Mouse (Mus musculus): ENCODE data around the gene Banf2. TPM values are rescaled to one million over a fixed set of nuclear protein-coding genes. Genes with fewer than 3 reads are reported as not detected.

Banf2 gene
- total RNA-seq, 2 experiments from 2014 or later, result not detected

DNA sequence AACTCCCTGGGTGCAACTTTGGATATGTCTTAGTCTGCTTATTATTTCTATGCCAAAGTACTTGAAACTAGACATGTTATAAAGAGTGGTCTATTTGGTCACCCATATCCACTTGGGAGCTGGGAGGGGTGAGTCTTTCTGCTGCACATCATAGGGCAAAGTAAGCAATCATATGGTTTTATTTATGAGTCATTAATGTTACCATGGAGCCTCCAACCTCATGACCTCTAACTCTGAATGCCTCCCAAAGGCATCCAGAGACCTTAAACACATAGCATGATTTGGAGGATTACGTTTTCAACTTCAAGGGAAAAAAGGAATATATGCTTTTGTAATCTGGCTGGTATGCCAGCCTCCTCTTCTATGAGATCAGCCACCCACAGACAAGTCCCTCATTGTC, 61.9 kb downstream of the Banf2 start:
- no peak for DNase-seq (ENCODE audit: low spot score in 2 of 2)

DNA sequence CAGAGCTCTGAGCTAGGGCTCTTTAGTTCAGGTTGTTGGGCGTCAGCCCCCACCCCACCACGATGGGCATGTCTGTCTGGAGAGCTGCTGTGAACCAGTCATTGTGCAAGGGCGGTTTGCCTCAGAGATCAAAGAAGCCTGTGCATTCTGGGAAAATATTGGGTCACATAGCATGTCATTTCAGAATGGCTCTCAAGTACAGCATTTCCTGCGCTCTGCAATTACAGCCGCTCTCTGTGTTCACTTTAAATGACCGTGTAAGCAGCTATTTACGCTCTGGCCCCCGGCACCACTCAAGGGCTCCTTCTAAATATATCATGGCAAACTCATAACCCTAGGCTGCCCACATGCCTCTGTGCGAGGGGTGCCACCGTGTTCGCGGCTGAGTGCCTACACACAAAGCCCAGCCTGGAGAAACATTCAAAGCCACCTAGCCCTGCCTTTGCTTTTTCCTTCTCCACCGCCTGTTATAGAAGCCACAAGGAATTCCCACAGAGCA, 68.7 kb downstream of the Banf2 start:
- no peak for DNase-seq (ENCODE audit: low spot score in 2 of 2)

DNA sequence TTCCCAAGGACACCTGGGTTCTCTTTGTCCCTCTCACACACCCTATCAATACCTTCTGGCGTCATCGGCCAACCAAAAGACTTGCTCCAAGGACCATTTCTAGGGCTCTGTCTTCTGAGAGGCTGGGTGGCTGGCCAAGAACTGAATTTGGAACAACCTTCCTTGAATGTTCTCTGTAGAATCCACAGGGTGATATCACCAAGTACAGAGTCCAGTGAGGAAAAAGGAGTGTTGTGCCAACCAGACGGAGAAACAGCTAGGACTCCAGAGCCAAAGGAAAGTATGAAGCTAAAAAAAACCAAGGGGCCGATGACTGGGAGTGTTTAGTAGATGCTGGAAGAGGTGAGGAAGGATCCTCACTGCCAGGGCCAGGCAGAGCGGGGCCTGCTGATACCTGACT, 74.5 kb downstream of the Banf2 start:
- no peak for DNase-seq (ENCODE audit: low spot score in 2 of 2)

DNA sequence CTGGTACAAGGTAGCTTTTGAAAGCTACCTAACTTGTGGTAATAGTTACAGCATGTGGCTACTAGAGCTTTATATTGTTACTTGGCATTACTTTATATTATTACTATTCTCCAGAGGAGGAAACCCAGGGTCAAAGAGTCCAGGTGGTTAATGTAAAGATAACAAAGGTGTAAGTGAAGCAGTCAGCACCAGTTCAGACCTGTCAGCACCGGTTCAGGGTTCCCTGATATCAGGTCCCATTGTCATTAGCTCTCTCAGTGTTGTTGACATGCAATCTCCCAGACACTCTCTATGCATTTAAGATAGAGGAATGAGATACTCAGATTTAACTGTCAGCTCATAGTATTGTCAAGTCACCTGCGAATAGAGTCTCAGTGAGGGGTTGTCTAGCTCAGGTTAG, 75.0 kb downstream of the Banf2 start:
- no peak for DNase-seq (ENCODE audit: low spot score in 2 of 2)

DNA sequence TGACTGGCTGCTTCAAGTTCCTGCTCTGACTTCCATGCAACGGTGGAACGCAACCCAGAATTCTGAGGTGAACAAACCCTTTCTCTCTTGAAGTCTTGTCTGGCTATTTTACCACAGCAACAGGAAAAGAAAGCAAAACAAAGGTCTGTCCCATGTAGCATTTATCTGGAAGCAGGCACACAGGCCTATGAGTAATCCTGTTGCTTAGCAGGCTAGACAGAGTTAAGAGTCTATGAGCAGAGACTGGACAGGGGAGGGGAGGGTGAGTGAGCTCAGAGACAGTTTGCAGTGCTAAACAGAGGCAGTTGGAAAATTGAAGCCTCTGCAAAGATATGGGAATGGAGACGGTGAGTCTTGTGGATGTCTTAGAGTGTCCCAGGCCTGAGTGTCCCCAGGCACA, 75.5 kb downstream of the Banf2 start:
- no peak for DNase-seq (ENCODE audit: low spot score in 2 of 2)

GRCm38 (mm10) chr2:144111966-144112365, 79.1 kb downstream of the Banf2 start:
- no peak for DNase-seq (ENCODE audit: low spot score in 2 of 2)

GRCm38 (mm10) chr2:144112666-144113065, 79.8 kb downstream of the Banf2 start:
- no peak for DNase-seq (ENCODE audit: low spot score in 2 of 2)

DNA sequence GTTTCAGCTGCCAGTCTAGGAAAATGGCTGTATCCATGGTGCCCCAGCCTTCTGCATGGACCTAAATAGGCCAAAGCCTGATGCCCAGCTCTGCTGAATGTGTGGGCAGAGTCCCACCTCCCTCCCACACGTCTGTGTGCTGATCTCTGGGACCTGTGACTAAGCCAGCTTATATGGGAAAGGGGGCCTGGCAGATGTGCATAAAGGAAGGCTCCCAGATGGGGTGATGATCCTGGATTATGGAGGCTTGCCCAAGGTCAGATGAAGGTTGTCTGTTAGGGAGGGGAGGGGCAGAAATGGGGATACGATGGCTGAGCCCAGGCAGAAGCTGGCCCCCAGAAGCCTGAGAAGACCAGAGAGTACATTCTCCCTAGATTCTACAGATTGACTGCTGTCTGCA, 85.2 kb downstream of the Banf2 start:
- DNase-seq (ENCODE audit: low spot score in 2 of 2), result no peak

GRCm38 (mm10) chr2:144120186-144120823, 87.4 kb downstream of the Banf2 start:
- DNase-seq (ENCODE audit: low spot score in 2 of 2), result peak in 1 of 2 experiments; percentile 4

- no peak for DNase-seq (ENCODE audit: low spot score in 2 of 2)
These were observed 89.2 kb downstream of the Banf2 start for GRCm38 (mm10) chr2:144122068-144122467.

Other genes with a start within 250 kb of the Banf2 start
- 1 to 10 TPM in 1 of 2 experiments, under 1 TPM in 1; 0.74 to 1.0 TPM for gene Bfsp1, start 169.9 kb upstream of the Banf2 start, total RNA-seq (2021)
- 100 to 1,000 TPM; 166 to 173 TPM for gene Dstn, start 117.7 kb upstream of the Banf2 start, total RNA-seq (2021)
- gene Rrbp1, start 21.8 kb upstream of the Banf2 start, total RNA-seq (2021), result 10 to 100 TPM; 57.2 to 58.9 TPM
- gene Mgme1, start 237.6 kb downstream of the Banf2 start, total RNA-seq (2021), result 1 to 10 TPM; 5.7 to 6.8 TPM
- gene Snx5, start 237.8 kb downstream of the Banf2 start, total RNA-seq (2021), result 10 to 100 TPM; 75.9 to 77.8 TPM